Mouse (Mus musculus) spleen, postnatal 36 days (tissue): Measurements from ENCODE around the gene Lrrc56.

Experiments used
- DNase-seq, 2 experiments: peaks; one replicate each; pipeline ENCODE4 v3.0.0; 2022; ENCODE audit warnings: low spot score in 2 of 2, mixed read lengths in 1 of 2

Gene Lrrc56

DNA sequence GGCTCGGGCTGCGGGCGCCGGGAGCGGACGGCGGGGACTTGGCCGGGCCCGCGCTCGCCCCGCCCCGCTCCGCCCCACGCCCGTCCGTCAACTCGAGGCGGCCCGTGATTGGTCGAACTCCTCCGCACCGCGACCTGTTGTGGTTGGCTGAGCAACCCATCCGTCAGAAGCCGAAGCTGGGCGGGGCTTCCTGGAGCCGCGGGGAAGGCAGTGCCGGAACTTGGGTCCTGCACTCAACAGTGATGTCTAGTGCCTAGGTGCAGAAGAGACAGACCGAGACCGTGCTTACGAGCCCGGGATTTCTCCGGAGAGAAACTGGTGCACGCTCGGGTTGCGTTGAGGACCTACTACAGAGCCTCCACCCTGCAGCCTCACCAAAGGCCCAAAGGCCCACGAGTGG, at the start of gene Lrrc56, which contains the start of gene Hras:
Gene Lrrc56, plus strand, starts transcription at position 210 of the 400 bp plus-strand sequence.
Gene Hras, minus strand, starts transcription at position 58 of the 400 bp plus-strand sequence.
- DNase-seq: peak; percentile 98 to 99

DNA sequence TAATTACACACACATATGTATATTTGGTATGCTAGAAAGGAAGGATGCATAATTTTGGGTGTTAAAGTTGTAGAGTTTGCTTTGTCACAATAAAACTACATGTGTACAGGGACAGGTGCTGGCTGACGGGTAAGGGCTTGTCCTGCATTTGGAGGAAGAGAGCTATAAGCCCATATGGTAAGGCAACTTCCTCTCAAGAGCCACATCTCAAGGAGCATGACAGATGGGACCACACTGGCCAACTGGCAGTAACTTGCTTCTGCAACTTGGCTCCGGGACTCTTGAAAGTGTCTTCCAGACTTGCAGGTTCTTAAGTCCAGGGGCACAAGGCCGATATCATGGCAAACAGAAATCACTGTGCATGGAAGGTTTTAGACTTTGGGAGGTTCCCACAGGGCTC, 49.3 kb upstream of the Lrrc56 start:
- no peak for DNase-seq

DNA sequence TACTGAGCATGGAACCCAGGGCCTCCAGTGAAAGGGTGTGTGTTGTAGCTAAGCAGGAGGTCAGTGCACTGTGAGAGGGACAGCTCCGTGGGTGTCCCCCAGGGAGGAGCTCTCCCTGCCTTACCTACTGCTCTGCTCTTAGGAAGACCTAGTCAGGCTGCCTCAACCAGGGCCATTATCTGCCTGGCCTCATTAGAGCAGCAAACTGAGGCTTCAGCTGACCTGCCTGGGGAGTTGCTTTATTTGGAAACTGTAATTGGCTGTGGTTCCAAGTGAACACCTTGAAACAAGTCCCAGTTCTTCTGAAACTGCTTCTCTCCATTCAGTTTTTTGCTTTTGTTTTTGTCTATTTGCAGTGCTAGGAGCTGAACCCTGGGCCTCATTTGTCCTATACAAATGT, 48.6 kb upstream of the Lrrc56 start:
- no peak for DNase-seq

DNA sequence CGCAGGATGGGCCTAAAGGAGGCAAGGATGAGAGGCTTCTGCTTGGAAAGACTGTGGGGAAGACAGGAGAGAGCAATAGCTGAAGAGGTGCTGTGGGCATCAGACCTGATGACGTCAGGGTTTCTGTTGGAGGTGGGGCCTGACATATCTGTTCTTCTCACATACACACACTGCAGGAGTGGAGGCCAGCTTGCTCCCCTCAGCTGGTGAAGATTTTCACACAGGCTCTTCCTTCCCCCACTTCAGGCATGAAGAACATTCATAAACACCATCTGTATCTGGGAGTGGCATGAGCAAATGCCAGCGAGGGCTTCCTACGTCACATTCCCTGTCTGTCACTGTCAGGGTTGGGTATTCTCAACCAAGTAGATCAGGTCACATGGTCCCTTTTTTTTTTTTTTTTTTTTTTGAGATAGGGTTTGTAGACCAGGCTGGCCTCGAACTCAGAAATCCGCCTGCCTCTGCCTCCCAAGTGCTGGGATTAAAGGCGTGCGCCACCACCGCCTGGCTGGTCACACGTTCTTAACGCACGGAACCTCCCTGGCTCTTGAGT, 47.8 kb upstream of the Lrrc56 start:
- no peak for DNase-seq

DNA sequence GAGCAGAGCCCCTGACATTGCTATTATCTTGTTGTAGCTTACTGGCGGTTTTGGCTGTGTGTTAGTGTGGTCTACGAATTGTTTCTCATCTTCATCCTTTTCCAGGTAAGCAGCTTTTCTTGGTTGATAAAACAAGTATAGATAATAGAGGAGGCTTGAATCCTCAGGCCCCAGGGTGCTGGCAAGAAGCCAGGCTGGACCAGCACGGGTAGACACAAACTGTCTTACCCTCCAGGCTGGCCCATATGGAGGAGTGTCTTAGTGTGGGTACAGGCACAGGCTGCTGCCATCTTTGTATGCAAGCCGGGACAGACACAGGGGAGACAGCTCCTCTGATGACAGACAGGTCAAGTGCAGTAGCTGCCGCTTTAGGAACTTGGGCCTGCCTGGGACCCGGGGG, 46.9 kb upstream of the Lrrc56 start:
- DNase-seq: no peak

DNA sequence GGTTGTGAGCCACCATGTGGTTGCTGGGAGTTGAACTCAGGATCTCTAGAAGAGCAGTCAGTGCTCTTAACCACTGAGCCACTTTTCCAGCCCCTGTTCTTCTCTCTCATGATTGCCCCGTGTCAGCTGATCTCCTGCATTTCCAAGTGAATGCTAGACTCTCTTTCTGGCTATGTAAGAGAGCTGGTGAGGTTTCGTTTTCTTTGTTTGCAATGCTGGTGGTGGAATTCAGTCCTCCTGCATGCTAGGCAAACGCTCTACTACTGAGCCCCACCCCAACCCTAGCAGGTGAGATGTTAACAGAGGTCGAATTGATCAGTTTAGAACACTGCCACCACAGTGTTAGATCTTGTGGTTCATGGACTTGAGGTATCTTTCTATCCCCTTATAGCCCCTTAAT, 45.3 kb upstream of the Lrrc56 start:
- no peak for DNase-seq

DNA sequence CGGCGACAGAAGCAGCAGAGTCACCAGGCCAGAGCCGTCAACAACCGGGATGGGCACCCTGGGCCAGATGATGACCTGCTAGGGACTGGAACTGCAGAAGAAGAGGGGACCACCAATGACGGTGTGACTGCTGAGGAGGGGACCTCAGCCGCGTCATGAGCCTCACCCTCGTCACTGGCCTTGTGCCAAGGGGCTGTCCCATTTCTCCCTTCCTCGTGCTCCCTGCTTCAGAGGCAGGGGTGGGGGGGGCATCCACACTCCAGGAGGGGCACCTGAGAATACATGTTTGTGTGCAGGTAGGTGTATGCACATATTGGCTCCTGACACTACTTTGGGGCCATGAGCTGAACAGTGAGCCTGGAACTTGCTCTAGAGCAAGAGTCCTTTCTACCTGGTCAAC, 38.6 kb upstream of the Lrrc56 start:
- DNase-seq: no peak

DNA sequence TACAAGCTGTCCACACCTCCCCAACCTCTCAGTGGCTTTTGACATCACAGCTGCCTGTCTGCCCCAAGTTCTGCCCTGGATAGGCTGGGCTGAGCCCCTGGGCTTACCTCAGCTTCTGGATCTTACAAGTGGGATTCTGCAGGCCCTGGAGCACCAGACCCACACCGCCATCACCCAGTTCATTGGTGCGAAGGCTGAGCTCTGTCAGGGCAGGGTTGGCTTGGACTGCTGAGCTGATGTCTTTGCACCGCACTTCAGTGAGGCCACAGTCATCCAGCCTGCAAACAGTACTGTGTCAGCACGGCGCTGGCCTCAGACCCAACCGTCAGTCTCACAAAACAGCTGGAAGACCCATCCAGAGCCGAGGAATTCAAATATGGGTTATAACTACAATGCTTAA, 29.6 kb upstream of the Lrrc56 start:
- DNase-seq: no peak

DNA sequence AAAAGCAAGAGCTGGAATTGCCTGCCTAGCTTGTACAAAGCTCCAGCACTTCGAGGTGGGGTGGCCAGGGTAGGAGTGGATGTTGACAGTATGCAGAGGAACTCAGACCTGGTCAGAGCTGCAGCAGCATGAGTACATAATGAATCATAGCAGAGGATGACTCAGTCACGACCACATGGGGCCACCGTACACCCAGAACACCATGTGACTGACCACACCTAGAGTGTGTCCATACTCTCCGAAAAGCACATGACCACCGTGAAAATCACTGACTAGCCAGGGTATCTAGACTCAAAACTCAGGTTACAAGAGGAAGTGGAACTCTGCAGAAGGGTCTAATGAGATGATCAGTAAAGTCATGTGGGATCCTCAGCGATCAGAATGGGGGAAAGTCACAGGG, 29.1 kb upstream of the Lrrc56 start:
- no peak for DNase-seq

DNA sequence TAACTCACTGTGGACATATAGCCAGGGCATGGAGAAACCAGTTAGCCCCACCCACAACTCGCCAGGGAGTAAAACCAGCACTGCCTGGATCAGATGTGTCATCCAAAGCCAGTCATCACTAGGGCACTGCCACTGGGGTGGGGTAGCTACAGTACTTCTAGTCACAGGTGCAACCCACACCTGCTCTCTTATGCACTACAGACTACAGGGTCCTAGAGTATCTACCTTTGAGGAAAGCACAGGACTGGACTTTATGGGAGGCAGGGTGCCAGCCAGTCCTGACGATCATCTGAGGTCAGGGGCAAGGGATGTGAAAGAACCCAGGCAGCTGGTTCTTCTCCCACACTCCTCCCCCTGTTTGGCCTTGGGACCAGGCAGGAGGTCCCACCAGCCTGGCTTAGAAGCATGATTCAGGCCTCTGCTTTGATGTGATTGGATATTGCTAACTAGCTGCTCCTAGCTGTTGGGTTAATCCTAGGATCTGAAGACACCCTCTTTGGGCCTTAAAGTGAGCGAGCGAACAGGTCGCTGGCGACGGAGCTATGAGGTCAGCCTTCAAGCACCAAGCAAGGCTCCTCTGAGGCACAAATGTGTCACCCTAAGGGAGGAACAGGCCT, 25.9 kb upstream of the Lrrc56 start:
- DNase-seq: peak in 1 of 2 experiments; percentile 40

DNA sequence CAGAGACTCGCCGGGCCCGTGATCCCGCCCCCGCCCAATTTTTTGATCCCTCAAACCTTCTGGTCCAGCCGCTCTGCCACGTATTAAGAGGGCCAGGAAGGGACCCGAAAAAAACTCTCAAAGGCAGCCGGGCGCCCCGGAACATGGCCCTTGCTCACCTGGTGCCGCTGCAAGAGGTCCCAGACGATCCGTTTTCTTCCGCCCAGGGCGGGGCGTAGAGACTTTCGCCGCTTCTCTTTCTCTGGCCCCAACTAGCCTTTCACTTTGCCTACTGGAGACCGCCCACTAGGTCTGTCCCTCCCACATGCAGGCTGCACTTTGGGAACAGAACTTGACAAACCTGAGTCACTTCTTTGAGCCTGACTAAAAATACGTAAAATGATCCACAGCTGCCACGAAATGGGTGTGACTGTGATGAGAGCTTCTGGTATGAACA, 25.4 kb upstream of the Lrrc56 start:
- DNase-seq: peak; percentile 84 to 86

DNA sequence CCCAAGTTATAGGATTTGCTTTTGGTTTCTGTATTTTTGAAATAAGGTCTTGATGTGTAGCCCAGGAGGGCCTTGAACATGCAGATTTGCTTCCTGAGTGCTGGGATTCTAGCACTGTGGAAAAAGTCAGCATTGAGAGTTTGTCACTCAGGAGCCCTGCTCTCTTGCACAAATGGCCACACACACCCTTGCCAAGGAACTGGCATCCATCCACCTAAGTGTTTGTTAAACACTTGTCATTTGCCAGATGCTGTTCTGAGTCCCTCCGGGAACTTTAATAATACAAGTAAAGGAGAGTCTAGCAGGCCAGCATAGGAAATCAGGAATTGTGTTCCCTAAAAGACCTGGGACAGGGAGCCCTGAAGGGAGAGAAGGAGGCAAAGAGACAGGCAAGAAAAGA, 24.7 kb upstream of the Lrrc56 start:
- no peak for DNase-seq

DNA sequence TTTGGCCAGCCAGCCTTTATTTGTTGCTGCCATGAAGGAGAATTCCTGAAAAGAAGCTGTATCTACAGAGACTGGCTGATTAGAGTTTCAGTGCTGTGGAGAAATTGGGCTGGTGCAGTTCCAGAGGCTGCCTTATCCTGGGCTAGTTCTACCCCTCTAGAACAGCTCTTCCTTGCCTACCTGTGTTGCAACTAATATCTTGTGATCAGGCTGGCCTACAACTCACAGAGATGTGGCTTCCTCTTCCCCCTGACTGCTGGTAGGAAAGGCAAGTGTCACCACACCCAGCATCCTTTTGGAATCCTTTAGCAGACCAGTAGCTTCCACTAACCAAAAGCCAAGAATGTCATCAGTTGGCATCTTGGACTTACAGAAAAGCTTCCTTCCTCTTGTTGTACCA, 24.1 kb upstream of the Lrrc56 start:
- no peak for DNase-seq

DNA sequence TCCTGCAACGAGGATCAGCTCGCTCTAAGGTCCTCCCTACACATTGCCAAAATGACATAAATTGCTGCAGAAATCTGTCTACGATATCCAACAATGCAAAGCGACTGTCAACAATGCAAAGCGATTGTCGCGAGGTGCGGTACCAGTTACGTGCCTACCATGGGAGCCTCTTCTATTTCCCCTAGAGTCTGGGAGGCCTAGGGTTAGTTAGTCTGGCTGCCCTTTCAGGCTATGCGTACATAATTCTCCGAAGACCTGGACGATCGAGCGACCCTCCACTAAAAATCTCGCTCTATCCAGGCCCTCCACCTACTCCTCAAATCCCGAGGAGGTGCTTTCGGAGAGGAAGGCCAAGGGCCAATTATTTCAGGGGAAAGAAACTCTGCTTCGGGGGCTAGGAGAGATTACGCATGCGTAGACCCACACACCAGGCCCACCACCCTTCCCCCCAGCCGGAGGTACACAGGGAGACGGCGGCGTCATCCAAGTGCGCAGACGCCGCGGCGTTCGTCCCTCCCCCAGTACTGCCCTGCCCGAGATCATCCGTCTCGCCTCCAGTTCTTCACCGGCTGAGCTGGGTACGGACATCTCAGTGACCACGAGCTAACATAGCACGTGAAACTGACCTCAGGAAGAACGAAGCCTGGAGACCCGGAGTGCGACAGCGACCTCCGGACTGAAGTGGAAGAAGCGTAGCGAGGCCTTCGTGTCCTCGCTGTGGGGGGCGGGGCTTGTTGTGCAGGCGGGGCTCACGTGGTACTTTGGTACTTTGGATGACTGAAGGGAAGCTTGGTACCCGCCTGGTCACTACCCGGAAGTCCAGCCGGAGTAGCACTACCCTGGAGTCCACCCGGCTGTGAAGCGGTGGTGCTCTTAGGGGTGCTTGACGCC, 21.6 kb upstream of the Lrrc56 start, which contains the start of gene Rnh1:
Gene Rnh1, minus strand, starts transcription at position 742 of the 891 bp plus-strand sequence.
- peak; percentile 85 to 89 for DNase-seq

DNA sequence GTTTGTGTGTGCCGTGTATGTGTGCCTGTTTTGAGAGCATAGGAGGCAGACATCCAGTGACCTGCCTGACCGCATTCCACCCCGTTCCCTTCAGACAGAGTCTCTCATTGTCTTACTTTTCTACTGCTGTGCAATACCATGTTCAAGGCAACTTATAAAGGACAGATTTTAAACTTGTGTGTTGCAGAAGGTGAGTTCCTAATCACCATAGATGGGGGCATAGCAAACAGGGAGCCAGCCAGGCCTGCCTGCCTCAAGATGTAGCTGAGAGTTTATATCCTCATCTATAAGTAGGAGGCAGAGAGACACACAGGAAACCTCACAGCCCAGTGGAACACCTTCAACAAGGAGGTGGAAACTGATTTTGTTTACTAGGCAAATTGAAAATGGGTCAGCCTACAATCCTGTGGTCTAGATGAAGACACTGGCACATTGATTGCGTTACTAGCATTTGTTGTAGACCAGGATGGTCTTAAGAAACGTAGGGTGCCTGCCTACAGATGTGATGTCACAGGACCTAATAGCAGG, 20.6 kb upstream of the Lrrc56 start:
- no peak for DNase-seq

DNA sequence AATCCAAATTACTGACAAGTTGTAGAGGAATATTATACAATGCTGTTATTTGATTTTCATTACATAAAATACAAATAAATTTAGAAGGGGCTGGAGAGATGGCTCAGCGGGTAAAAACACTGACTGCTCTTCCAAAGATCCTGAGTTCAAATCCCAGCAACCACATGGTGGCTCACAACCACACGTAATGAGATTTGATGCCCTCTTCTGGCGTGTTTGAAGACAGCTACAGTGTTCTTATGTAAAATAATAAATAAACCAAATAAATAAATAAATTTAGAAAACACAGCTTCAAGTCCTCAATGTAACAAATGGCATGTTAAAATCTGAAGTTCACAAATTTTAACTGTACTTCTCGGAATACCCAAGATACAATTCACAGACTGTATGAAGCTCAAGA, 18.9 kb upstream of the Lrrc56 start:
- no peak for DNase-seq

DNA sequence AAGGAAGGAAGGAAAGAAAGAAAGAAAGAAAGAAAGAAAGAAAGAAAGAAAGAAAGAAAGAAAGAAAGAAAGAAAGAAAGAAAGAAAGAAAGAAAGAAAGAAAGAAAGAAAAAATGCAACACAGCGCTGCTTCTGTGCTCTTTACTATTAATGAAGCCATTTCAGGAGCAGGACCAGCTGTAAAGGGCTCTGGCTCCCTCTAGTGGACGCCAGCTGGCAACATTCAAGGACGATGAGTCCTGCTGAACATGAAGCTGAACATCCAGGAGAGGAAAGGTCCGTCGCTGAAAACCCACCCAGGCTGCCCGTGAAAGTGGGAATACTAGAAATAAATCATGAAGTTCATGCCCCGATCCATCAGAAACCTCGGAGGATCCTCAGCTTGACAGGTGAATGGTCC, 17.8 kb upstream of the Lrrc56 start:
- DNase-seq: peak; percentile 81 to 83

DNA sequence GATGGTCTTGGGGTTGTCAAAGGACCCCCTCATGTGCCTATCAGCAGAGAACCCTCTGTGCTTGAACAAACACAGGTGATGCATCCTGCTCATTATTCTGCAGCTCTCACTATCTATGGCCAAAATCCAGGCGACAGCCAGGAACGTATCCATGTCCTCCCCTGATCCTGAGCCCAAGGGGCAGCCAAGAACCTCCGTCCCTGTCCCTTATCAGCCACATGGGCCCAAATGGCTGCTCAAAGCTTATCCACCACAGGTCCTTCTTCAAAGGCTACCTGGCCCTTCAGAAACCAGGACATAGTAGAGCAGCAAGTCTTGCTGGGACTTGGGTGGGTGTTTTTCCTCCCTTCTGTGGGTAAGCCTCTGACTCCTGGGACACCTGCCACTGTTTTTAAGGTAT, 5.8 kb upstream of the Lrrc56 start:
- DNase-seq: no peak

DNA sequence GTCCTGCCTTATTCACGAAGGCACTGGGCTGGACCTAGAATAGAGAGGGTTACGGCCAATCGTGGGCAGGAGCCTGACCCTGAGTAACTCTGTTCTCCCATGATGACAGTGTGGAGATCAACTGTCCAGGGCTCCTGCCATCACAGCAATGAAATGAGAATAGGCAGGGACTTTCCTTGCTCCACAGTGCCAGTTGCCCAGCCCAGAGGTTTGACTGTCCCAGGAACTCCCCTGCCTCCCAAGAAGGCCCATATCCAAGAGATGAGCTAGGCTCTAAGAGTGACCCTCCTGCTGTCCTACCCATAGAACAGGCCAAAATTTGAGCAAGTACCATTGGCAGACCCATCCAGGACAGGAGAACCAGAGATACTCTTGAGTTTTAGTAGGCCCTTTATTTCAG, 5.2 kb upstream of the Lrrc56 start:
- DNase-seq: no peak

DNA sequence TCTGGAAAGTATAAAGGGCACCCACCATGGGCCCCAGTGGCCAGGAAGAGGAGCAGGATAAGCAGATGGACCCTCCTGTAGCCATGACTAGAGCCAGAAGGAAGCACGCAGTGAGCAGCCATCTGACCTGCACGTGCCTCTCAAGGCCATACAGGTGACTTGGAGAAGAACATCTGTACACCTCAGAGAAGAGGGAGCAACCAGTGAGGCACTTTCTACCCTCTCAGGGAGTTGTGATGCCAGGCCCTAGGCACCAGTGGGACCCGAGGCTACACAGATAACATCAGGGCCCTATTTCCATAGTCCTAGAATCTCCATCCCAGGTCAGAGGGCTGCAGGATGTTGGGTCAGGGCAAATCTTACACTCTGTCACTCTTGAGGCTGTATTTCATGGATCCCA, 3.7 kb upstream of the Lrrc56 start:
- no peak for DNase-seq

DNA sequence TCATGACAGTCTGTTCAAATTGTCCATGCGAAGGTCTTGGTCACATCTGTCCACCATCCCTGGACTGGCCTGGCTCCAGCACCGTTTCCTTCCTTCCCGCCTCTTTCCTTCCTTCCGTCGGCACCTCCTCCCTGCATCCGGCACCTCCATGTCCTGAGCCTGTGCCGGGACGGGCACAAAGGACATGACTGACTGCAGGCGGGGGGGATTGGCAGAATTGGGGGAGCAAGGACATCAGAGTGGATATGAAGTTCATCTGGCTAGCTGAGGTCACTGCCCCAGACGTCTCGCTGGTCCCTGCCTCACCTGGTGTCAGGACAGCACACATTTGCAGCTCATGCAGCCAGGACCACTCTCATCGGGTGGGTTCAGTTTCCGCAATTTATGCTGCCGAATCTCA, 2.9 kb upstream of the Lrrc56 start:
- no peak for DNase-seq
